Mouse (Mus musculus) heart, adult 2 months (tissue): ENCODE data around the gene Srm. TPM values are rescaled to one million over a fixed set of nuclear protein-coding genes. Genes with fewer than 3 reads are reported as not detected.
A peak's percentile ranks its signal among the peaks of the same experiment; 100 is the strongest.

ENCODE experiments used
- DNase-seq, 2 experiments: peaks; one replicate each; pipeline ENCODE4 v3.0.0; 2021
- H3K27ac ChIP-seq: fragments of 200-600 bp; 2 replicates; pipeline ENCODE4 v1.8.1; 2022
- H3K27me3 ChIP-seq: fragments of 200-500 bp; 2 replicates; pipeline ENCODE4 v1.6.1; 2012; ENCODE audit warnings: mild to moderate bottlenecking, low read length, inconsistent platforms, mixed read lengths; ENCODE audit not compliant: control insufficient read depth, insufficient read depth
- H3K36me3 ChIP-seq: fragments of 200-500 bp; 2 replicates; pipeline ENCODE4 v1.6.1; 2012; ENCODE audit warnings: low read length, inconsistent platforms; ENCODE audit not compliant: control insufficient read depth, insufficient read depth
- H3K4me1 ChIP-seq: fragments of 200-500 bp; 2 replicates; pipeline ENCODE4 v1.6.1; 2011; ENCODE audit warnings: low read length; ENCODE audit not compliant: control insufficient read depth, insufficient read depth
- H3K4me3 ChIP-seq: fragments of 200-600 bp; 2 replicates; pipeline ENCODE4 v1.8.1; 2022
- H3K79me2 ChIP-seq: fragments of 200-500 bp; replicated peaks from 2 replicates; pipeline ENCODE4 v1.6.1; 2012; ENCODE audit warnings: mild to moderate bottlenecking, inconsistent platforms, low read length, moderate library complexity, mixed read lengths; ENCODE audit not compliant: control insufficient read depth, insufficient read depth
- H3K9ac ChIP-seq: fragments of 200-500 bp; 2 replicates; pipeline ENCODE4 v1.6.1; 2012; ENCODE audit warnings: low read depth, mild to moderate bottlenecking, control low read depth, inconsistent platforms, low read length, mixed read lengths
- CTCF ChIP-seq: fragments of 200-600 bp; IDR thresholded peaks from 2 replicates; pipeline ENCODE4 v1.8.1; 2022; ENCODE audit warnings: antibody characterized with exemption, mild to moderate bottlenecking, moderate library complexity
- EP300 ChIP-seq: fragments of 200-500 bp; IDR thresholded peaks from 2 replicates; pipeline ENCODE4 v1.6.1; 2011; ENCODE audit warnings: low read depth, low read length, control low read depth; ENCODE audit not compliant: insufficient read depth
- POLR2A ChIP-seq: fragments of 200-500 bp; IDR thresholded peaks from 2 replicates; pipeline ENCODE4 v1.6.1; 2011; ENCODE audit warnings: mild to moderate bottlenecking, low read depth, low read length, control low read depth; ENCODE audit not compliant: insufficient read depth
- WGBS: fragments of 180-500 bp; shearing (Covaris S2); methylation state at CpG from one replicate; pipeline ENCODE4 v1.1.7; 2018; 5-methylcytosine and 5-hydroxymethylcytosine counted together
- intact Hi-C: fragments of 180-260 bp; cut with DNase I; formaldehyde crosslinking; loops from one replicate; pipeline ENCODE4 v1.15.1; 2025
- polyA plus RNA-seq: library from polyadenylated mRNA; depleted of rRNA; stranded (reverse); fragments of >200 nt; gene quantifications from 2 replicates; pipeline ENCODE4 v1.2.3, GENCODE M21; 2012
- total RNA-seq, 2 experiments: library from RNA; stranded (reverse); gene quantifications; 2 replicates each; pipeline ENCODE4 v1.2.3; 2021

The Srm gene
- total and polyA plus RNA-seq, 3 experiments = 14.8 to 21.9 (median 16.8) TPM

DNA sequence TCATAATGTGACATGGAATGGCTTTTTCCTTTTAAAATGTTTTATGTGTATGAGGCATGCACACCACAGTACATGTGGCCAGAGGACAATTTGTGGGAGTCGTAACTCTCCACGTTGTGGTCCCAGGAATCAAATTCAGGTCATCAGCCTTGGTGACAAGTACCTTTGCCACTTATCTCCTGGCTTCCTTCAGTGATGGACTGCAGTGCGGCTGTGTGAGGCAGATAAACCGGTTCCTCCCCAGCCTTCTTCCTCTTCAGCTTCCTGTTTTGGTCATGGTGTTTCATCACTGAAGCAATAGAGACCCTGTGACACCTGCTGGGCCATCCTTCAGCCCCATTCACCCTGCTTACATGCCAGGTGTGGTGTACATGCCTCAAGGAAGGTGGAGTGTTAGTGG, 8.0 kb upstream of the Srm start:
- TF ChIP-seq POLR2A (no peak), EP300 (no peak), CTCF (no peak)
- no peak overlapping the region for H3K4me3 ChIP-seq
- no peaks in the 10 kb centered on the region for H3K4me1 ChIP-seq
- intact Hi-C loops = no loop called here
- no peaks in the 10 kb centered on the region for H3K79me2 ChIP-seq
- DNase-seq = no peak
- H3K9ac ChIP-seq = no peak overlapping the region
- no peaks in the 10 kb centered on the region for H3K36me3 ChIP-seq
- H3K27ac ChIP-seq = no peak overlapping the region
- no peaks in the 10 kb centered on the region for H3K27me3 ChIP-seq
- 25% methylated on average over 4 of the region's 4 CpGs for WGBS

- DNase-seq = no peak
- Histone ChIP-seq H3K79me2 (peaks cover under 1% of the 10 kb centered on the region; the same call in 1 of the 2 replicates), H3K27me3 (no peaks in the 10 kb centered on the region), H3K36me3 (no peaks in the 10 kb centered on the region), H3K4me3 (no peak overlapping the region), H3K4me1 (peaks cover 3% of the 10 kb centered on the region), H3K9ac (no peak overlapping the region), H3K27ac (no peak overlapping the region)
- intact Hi-C loops = loop anchor here (5.0 kb wide), 1 partner anchor 134 kb away; no protein-coding TSS in a partner anchor
- TF ChIP-seq CTCF (no peak), EP300 (no peak), POLR2A (no peak)
- 49% methylated on average over 9 of the region's 9 CpGs for WGBS
Observed at GRCm38 (mm10) chr4:148586648-148587047, 4.7 kb upstream of the Srm start.

- Histone ChIP-seq H3K4me3 (no peak overlapping the region), H3K79me2 (peaks cover 4% of the 10 kb centered on the region; the same call in 1 of the 2 replicates), H3K27ac (no peak overlapping the region), H3K4me1 (peaks cover 3% of the 10 kb centered on the region), H3K9ac (no peak overlapping the region), H3K27me3 (no peaks in the 10 kb centered on the region), H3K36me3 (no peaks in the 10 kb centered on the region)
- intact Hi-C loops = loop anchor here (5.0 kb wide), 1 partner anchor 136 kb away; no protein-coding TSS in a partner anchor
- TF ChIP-seq POLR2A (no peak), EP300 (no peak), CTCF (no peak)
- DNase-seq = peak in 1 of 2 experiments; percentile 24
- WGBS = 52% methylated on average over 9 of the region's 9 CpGs
Observed at GRCm38 (mm10) chr4:148588793-148589192, 2.5 kb upstream of the Srm start.

DNA sequence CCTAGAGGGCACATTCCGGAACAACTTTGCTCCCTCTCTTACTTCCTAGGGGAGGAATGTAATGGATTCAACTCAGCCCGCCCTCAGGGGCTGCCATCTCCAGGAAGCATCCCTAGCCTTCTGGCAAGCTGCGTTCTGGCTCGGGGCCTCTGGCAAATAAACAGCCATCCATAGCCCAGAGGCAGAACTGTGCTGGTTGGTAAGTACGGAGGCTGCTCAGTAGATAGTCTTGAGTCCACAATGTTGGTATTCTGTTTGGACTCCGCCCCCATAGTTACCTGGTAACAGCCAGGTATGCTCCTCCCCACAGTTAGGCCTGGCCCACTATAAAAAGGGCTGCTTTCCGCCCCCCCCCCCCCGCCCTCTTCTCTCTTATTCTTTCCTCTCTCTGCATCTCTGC, 1.7 kb upstream of the Srm start:
- no peaks in the 10 kb centered on the region for H3K27me3 ChIP-seq
- DNase-seq = no peak
- intact Hi-C loops = loop anchor here (5.0 kb wide), 1 partner anchor 137 kb away; no protein-coding TSS in a partner anchor
- WGBS = 70% methylated on average over 8 of the region's 8 CpGs
- H3K4me3 ChIP-seq = no peak overlapping the region
- H3K9ac ChIP-seq = no peak overlapping the region
- peaks cover 3% of the 10 kb centered on the region for H3K4me1 ChIP-seq
- H3K36me3 ChIP-seq = no peaks in the 10 kb centered on the region
- TF ChIP-seq CTCF (no peak), EP300 (no peak), POLR2A (no peak)
- H3K79me2 ChIP-seq = peaks cover 4% of the 10 kb centered on the region; the same call in 1 of the 2 replicates
- H3K27ac ChIP-seq = no peak overlapping the region

DNA sequence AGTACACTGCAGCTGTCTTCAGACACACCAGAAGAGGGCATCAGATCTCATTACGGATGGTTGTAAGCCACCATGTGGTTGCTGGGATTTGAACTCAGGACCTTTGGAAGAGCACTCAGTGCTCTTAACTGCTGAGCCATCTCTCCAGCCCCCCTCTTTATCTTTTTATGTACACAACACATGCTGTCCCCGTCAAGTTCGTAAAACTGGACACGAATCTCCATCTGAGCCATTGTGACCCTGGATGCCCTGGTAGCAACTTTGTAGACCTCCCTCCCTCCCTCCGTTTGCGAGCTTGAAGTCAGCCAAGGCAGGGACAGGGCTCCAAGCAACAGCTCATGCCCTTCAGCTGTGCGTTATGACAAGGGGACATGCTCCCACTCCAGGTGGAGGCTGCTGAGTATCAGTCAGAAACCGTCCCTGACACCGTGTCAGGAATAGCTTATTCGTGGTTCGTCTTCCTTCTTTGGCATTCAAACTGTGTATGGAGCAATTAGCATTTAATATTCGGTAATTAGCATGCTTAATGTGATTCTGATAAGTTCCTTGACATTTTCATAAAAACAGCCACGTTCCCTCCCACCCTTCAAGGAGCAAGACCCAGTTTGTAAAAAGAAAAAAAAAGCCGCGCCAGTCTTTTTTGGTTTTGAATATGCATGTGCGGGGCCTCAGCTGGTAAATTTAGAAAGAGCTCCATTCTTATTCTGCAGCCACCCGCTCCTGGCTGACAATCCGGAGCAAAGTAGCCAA, 707 bp upstream of the Srm start:
- no peaks in the 10 kb centered on the region for H3K27me3 ChIP-seq
- H3K36me3 ChIP-seq = no peaks in the 10 kb centered on the region
- peaks cover 4% of the 10 kb centered on the region; the same call in 1 of the 2 replicates for H3K79me2 ChIP-seq
- TF ChIP-seq EP300 (no peak), CTCF (0 out of 2 replicates have a peak, but pooled peaks have one; percentile 3)
- peak overlapping the region; percentile 75 for H3K27ac ChIP-seq
- 4% methylated on average over 18 of the region's 18 CpGs for whole genome bisulfite sequencing
- peak overlapping the region; percentile 74 for H3K9ac ChIP-seq
- peak; percentile 17 to 39 for DNase-seq
- H3K4me1 ChIP-seq = peaks cover 3% of the 10 kb centered on the region
- H3K4me3 ChIP-seq = peak overlapping the region; percentile 92
- intact Hi-C loops = loop anchor here (2.0 kb wide), 1 partner anchor 32 kb away; the partner anchor contains the start of gene Exosc10

- peaks cover 4% of the 10 kb centered on the region; the same call in 1 of the 2 replicates for H3K79me2 ChIP-seq
- H3K4me1 ChIP-seq = peaks cover 3% of the 10 kb centered on the region
- H3K9ac ChIP-seq = peak overlapping the region; percentile 95
- peak overlapping the region; percentile 78 for H3K27ac ChIP-seq
- DNase-seq = no peak
- peak overlapping the region; percentile 92 for H3K4me3 ChIP-seq
- H3K27me3 ChIP-seq = no peaks in the 10 kb centered on the region
- H3K36me3 ChIP-seq = no peaks in the 10 kb centered on the region
- intact Hi-C loops = loop anchor here (2.0 kb wide), 1 partner anchor 33 kb away; the partner anchor contains the start of gene Exosc10
- TF ChIP-seq CTCF (no peak), EP300 (no peak)
- WGBS = under 1% methylated on average over 50 of the region's 53 CpGs
Observed at GRCm38 (mm10) chr4:148591637-148592380, 506 bp downstream of the Srm start.
